ENCODE assay signal across 19 mouse cellular contexts in the genomic region with DNA sequence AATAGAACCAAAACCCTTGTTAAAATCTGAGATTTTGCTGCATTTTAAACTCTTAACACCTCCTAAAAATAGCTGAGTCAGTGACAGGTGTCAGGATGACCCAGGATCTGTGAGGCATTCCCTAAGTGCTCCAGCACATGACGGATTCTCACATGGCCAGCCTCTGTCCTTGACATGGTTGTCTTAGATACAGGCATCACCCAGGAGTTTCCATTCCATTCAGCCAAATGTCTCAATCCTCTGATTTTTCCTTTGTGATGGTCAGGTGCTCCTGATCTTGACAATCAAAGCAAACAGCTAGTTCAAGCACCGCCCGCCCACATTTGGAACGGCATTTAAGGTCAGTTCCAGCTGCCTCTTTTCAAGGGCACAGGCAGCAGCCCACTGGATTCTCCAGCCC.
DNase-seq lines count a peak whose midpoint lies in the region; ATAC-seq lines count a peak whose summit lies in the region.
"Had no signal": no experiment of that assay in that cellular context is flagged by ENCODE, and none has a peak within 500 bp of the region (broad histone marks: within the 10 kb centered on the region; RNA-seq: fewer than 3 reads in every experiment).

No protein-coding gene starts in this region.

- no peak overlapping the region for H3K4me2 ChIP-seq in midbrain, embryonic 14.5 days (ENCODE audit: low read length)
- H3K4me2 ChIP-seq: forebrain, embryonic 15.5 days; hindbrain, embryonic 15.5 days; liver, embryonic 12.5 days; lung, embryonic 14.5 days; midbrain, embryonic 12.5 days had no signal

- H3K36me3 ChIP-seq in heart, embryonic 10.5 days, result no peaks in the 10 kb centered on the region
- no peaks in the 10 kb centered on the region for H3K36me3 ChIP-seq in midbrain, embryonic 14.5 days (ENCODE audit: control insufficient read depth, insufficient read depth, low read length)
- H3K36me3 ChIP-seq: forebrain, embryonic 15.5 days; hindbrain, embryonic 15.5 days; liver, embryonic 12.5 days; midbrain, embryonic 12.5 days had no signal

- H3K27ac ChIP-seq in heart, embryonic 10.5 days, result peak overlapping the region; percentile 67
- no peak overlapping the region for H3K27ac ChIP-seq in midbrain, embryonic 14.5 days (replicated peaks; ENCODE audit: low read depth, low read length)
- H3K27ac ChIP-seq: forebrain, embryonic 15.5 days; hindbrain, embryonic 15.5 days; kidney, postnatal 0 days; liver, embryonic 12.5 days; macrophage; midbrain, embryonic 12.5 days had no signal

- H3K4me1 ChIP-seq in heart, embryonic 10.5 days, result peaks cover 7% of the 10 kb centered on the region; the same call in 1 of the 2 replicates
- H3K4me1 ChIP-seq in midbrain, embryonic 14.5 days (ENCODE audit: control insufficient read depth, insufficient read depth, low read length), result no peaks in the 10 kb centered on the region
- H3K4me1 ChIP-seq: forebrain, embryonic 15.5 days; hindbrain, embryonic 15.5 days; liver, embryonic 12.5 days; midbrain, embryonic 12.5 days had no signal

- H3K9ac ChIP-seq in midbrain, embryonic 14.5 days (replicated peaks; ENCODE audit: low read length), result no peak overlapping the region
- H3K9ac ChIP-seq: forebrain, embryonic 15.5 days; hindbrain, embryonic 15.5 days; liver, embryonic 12.5 days; lung, embryonic 14.5 days; midbrain, embryonic 12.5 days had no signal

- H3K27me3 ChIP-seq in heart, embryonic 10.5 days (ENCODE audit: insufficient read depth, poor library complexity, severe bottlenecking), result no peaks in the 10 kb centered on the region
- no peaks in the 10 kb centered on the region for H3K27me3 ChIP-seq in midbrain, embryonic 14.5 days (ENCODE audit: control insufficient read depth, insufficient read depth, low read length)
- H3K27me3 ChIP-seq: forebrain, embryonic 15.5 days; hindbrain, embryonic 15.5 days; liver, embryonic 12.5 days; midbrain, embryonic 12.5 days had no signal

- peak; percentile 58 for DNase-seq in ovary, adult 18-20 months (ENCODE audit: low spot score)
- DNase-seq in ovary, postnatal 14 days (ENCODE audit: low spot score), result no peak
- DNase-seq in adrenal gland, adult 8-10 months, result peak; percentile 49
- DNase-seq in heart, embryonic 10.5 days (ENCODE audit: low spot score), result no peak
- no peak for DNase-seq in cerebellum, postnatal 25 days
- no peak for DNase-seq in cerebellum, postnatal 4 days (ENCODE audit: low spot score in 2 of 2)
- DNase-seq in midbrain, embryonic 14.5 days, result no peak
- DNase-seq: cerebellum, adult 11 months; cerebellum, postnatal 14 days; lung, embryonic 14.5 days; right cerebral cortex, postnatal 14 days had no signal

- no peak overlapping the region for H3K4me3 ChIP-seq in heart, embryonic 10.5 days
- H3K4me3 ChIP-seq in midbrain, embryonic 14.5 days (replicated peaks; ENCODE audit: low read depth, low read length), result no peak overlapping the region
- H3K4me3 ChIP-seq: erythroblast, embryonic 14.5 days; forebrain, embryonic 15.5 days; hindbrain, embryonic 15.5 days; liver, embryonic 12.5 days; midbrain, embryonic 12.5 days had no signal

- no peaks in the 10 kb centered on the region for H3K9me3 ChIP-seq in heart, embryonic 10.5 days
- H3K9me3 ChIP-seq in midbrain, embryonic 14.5 days (ENCODE audit: control insufficient read depth, low read length), result no peaks in the 10 kb centered on the region
- H3K9me3 ChIP-seq: forebrain, embryonic 15.5 days; hindbrain, embryonic 15.5 days; liver, embryonic 12.5 days; midbrain, embryonic 12.5 days had no signal

- WGBS in heart, embryonic 10.5 days, result 67% methylated on average over 4 of the region's 4 CpGs
- 79% methylated on average over 4 of the region's 4 CpGs for WGBS in midbrain, embryonic 14.5 days

- no peak for ATAC-seq in midbrain, embryonic 14.5 days (ENCODE audit: low FRiP score, low TSS enrichment)
- ATAC-seq: forebrain, embryonic 15.5 days; intestine, postnatal 0 days; liver, embryonic 12.5 days had no signal

Comparison
In these comparisons a context has a peak if more than half of its experiments do, and no peak if none do; other contexts are left out.
1. DNase-seq: peak in ovary, adult 18-20 months (single experiment) and adrenal gland, adult 8-10 months (single experiment); none in ovary, postnatal 14 days (single experiment), heart, embryonic 10.5 days (single experiment), cerebellum, postnatal 25 days (0 of 2), cerebellum, postnatal 4 days (0 of 2) and midbrain, embryonic 14.5 days (single experiment).